Mouse (Mus musculus): ENCODE data around the gene Eefsec.

Gene Eefsec

GRCm38 (mm10) chr6:88340761-88341160, 105.6 kb downstream of the Eefsec start:
- DNase-seq: no peak

GRCm38 (mm10) chr6:88329336-88329735, 117.0 kb downstream of the Eefsec start:
- DNase-seq: no peak

DNA sequence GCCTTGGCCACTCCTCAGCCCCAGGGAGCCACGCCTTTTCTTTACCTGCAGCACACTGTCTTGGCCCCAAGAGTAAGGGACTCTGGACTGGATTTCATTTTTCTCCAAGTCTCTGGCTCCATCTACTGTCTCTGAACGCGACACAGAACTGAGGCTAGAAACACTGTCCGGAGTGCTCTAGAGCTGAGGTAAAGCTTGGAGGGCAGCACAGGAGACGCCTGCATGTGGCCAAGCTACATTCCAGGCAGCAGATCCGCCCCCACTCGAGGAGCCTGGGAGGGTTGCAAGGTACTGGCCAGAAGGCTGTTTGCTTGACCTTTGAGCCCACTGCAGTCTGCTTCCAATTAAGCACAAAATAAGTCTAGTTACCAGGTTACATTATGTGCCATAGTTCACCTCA, 124.5 kb downstream of the Eefsec start:
- DNase-seq: no peak

DNA sequence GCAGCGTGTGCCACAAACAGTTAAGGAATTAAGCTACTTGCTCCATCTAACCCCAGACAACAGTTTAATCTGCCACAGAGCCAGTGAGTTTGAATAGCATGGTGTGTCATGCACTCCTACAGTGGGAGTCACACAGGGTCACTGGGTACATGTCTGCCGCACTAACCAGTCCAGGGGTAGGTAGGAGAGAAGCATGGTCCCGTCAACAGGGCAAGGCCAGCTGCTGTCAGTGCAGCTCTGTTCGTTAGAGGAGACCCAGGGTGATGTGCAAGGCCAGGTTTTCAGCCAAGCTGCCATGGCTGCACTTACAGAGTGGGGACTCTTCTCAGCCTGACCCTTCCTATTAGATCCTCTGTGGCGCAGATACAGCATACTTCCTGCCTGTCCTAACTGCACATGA, 125.1 kb downstream of the Eefsec start:
- DNase-seq: no peak

GRCm38 (mm10) chr6:88319735-88320134, 126.6 kb downstream of the Eefsec start:
- DNase-seq: no peak

DNA sequence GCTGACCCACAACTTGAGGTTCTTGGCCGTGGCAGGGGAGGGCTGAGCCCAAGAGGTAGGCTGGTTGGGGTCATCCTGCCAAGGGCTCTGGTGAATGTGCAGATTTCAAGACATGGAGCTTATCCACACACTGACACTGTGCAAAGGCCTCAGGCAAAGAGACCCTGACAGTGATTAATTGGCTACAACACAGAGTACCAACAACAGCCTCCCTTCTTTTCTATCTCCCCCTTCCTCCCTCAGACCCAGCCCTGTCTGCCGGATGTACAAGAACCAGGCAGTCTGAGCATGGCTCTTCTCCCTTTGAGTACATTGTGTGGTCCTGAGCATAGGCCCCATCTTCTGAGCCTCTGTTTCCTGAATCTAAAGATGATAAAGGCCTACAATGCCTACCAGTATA, 131.0 kb downstream of the Eefsec start:
- DNase-seq: no peak

DNA sequence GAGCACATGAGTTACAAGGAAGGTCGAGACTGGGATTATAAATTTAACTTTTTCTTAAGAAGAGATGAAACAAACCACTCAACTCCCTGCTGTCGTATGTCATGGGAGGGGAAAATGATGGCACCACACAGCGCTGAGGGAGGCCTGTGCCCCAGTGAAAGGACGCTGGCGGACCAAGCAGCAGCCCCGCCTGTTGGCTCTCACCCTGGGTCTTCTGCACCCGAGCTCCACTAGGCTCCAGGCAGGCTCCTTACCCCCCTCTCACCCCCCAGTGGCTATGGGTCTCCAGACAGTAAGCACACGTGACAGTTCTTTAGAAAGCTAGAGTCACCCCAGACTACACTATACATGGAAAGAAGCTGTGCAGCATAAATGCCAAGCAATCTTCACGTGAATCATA, 132.4 kb downstream of the Eefsec start:
- DNase-seq: no peak

DNA sequence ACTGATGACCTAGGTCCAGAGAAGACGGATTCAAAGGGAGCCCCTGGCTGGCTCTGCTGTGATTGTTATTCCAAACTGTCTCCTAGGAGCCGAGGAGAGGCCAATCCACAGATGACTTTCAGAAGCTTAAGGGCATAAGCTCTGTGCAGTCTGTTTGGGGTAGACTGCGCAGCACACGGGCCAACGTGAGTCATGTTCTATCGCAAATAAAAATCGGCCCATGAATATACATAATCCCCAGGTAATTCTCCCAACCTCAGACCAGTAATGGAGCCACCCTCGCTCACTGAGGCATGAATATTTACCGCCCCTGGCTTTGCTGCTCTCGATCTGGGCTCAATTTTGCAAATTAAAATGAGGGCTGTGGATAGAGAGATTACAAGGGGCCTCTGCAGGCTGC, 134.7 kb downstream of the Eefsec start:
- no peak for DNase-seq

- no peak for DNase-seq
These were observed 140.1 kb downstream of the Eefsec start for GRCm38 (mm10) chr6:88306100-88306746.

DNA sequence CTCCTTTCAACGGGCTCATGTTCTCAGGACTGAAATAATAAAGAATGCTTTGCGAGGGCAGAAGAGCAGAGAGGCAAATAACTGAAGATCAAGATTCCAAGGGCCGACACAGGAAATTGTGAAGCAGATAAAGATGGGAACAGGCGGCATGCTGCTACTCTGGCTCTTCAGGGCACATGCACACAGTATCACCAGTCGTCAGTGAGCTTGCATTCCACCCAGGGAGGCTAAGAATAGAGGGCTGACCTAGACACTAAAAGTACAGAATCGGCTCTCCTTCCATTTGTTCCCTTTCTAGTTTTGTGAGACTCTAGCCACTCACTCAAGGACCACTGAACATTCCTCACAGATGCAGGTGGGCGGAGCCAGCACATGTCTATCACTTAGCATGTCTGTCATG, 145.1 kb downstream of the Eefsec start:
- DNase-seq: no peak

DNA sequence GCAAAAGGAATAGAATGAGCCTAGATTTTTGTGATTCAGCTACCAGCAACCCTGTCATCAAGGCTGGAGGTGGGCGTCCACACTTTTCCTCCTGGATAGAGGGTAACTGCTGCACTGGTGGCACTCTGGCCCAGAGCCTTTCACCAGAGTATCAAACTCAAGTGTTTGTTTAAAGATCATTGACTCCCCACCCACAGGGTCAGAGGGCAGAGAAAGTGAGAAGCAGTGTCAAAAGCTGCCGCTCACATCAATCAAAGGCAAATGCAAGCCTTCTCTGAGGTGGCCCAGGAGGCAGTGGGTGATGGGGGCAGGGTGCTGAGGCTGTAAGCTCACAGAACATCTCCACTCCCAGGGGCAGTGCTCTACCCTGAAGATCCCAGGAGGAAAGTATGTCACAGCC, 146.8 kb downstream of the Eefsec start:
- DNase-seq: no peak

DNA sequence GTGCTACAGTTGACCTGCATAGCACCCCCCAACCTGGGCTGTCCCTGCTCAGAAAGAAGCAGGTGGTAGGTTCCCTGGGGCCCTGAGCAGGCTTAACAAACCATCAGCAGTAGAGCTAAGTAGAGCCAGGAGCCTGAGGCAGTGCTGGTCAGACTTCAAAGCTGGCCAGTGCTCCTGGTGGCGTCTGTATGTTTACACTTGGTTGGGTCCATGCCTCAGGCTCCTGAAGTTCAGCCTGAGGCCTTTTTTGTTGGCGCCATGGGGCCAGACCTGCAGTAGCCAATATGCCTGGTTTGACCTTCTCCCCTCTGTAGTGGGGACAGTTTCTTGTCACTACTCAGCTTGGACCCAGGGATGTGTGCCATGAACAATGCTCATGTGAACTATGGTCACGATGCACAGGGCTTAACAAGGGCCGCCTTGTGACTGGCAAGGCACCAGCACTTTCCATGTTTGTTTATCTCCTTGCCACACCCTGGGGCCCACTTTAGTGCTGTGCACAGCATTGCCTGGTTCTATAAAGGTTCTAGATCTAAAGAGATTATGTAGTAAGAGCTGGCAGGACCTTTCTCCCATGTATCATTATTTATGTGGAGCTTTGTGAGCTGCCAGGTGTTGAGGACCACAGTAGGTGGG, 153.9 kb downstream of the Eefsec start:
- no peak for DNase-seq

GRCm38 (mm10) chr6:88290129-88290766, 156.1 kb downstream of the Eefsec start:
- DNase-seq: no peak

DNA sequence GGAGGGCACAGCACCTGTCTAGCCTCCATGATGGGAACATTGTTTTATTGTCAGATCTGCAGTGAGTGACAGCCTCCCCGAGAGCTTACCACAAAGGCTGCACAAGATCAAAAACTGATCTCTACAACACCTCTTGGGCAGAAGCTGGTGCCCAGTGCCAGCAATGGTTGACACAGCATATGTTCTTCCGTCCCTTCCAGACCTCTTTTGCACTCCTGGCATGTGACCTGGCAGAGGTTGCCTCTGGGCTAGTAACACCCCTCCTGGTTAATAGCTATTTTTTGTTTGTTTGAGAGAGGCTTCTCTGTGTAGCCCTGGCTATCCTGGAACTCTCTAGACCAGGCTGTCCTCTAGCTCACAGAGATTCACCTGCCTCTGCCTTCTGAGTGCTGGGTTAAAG, 168.2 kb downstream of the Eefsec start:
- DNase-seq: no peak

- DNase-seq: no peak
These were observed 169.1 kb downstream of the Eefsec start for GRCm38 (mm10) chr6:88277242-88277641.

- no peak for DNase-seq
These were observed 170.1 kb downstream of the Eefsec start for GRCm38 (mm10) chr6:88276221-88276620.

DNA sequence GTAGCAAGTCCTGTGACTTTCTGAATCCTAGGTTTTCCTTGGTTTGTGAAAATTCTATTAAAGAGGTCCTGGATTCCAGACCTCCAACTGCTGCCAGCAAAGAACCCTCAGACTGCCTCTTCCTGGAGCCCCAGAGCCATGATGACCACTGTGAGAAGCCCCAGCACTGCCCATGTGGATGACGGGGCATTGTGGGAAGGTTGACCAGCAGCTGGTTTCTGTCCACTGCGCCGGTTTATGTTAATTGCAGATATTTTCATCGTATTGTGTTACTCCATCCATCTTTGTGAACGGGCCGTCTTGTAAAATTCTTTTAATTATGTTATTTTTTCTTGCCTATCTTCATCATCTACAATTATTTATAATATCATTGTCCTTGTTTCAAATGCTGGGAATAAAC, 171.7 kb downstream of the Eefsec start:
- DNase-seq: no peak

GRCm38 (mm10) chr6:88267970-88268369, 178.4 kb downstream of the Eefsec start:
- no peak for DNase-seq

DNA sequence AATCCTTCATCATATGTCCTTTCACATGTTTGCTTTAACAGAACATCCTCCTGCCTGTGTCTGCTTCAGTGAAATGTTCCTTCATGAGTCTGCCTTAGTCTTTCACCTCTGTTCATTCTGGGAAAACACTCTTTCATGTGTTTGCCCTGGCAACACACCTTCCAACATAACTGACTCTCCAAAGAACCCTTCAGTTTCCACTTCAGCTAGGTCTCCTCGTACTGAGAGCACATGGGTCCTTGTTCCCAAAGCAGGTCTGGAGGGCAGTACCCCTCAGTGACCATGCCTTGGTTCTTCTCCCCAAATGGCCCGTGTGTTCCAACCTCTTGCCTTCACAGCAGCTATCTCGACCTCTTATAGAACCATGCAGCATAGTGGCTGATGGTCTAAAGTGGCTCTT, 179.3 kb downstream of the Eefsec start:
- DNase-seq: no peak

GRCm38 (mm10) chr6:88266055-88266454, 180.3 kb downstream of the Eefsec start:
- DNase-seq: no peak

DNA sequence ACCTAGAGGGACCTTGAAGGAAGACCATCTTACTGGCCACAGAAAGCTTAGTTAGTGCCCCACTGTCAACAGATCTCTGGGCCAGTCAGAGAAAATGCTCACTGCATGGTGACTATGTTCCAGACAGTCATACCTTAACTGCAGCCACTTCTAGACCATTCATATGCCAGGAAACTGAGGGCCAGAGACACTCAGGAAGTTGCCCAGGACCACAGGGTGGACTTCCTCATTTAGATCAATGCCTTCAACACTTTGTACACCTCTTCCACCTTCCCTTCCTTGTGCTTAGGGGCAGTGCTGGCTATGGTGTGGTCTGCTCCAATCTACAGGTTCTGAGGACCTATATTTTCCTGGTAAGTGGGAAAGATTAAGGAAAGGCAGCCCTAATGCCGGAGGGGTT, 181.0 kb downstream of the Eefsec start:
- no peak for DNase-seq

- DNase-seq: no peak
These were observed 184.2 kb downstream of the Eefsec start for GRCm38 (mm10) chr6:88262160-88262559.

DNA sequence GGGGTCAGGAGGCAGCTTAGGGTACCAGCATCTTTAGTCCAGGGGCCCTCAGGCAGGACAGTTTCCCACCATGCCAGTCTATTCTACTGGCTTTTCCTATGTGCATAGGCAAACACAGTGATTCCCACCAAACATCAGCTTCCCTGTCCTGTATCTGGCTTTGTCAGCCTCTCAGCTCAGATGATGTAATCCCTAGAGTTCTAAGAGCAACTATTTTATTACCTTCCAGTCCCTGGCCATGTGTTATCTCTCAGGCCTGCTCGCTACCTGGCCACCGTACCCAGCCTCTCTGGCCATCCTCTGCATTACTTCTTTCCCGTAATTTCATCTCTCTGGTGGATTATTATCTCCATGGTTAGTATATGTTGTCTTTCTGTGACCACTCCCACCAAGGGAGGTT, 185.7 kb downstream of the Eefsec start:
- DNase-seq: no peak

DNA sequence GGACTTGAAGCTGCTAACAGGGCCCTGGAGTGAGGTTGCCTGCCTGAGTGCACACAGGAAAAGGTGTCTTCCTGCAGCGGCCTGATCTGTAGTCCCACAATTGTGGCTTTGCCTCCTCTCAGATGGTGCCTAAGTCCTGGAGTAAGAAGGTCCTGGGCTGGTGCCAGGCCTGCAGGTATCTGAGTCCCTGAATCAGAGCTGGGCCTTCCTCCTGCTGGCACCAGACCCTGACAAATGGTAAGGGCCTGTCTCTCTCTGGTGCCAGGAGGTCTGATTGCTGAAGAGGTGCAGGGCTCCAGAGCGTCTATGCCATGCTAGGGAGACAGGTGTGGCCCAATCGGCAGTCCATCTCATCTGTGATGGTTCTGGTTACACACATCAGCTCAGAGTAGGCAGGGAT, 186.7 kb downstream of the Eefsec start:
- no peak for DNase-seq

GRCm38 (mm10) chr6:88255435-88255834, 190.9 kb downstream of the Eefsec start:
- DNase-seq: no peak

Data from thymus, postnatal 36 days (tissue).